Mouse (Mus musculus) frontal cortex, postnatal 10 days (tissue): ENCODE data around the gene Asic2.

Experiments
- DNase-seq, 2 experiments: peaks; one replicate each; pipeline ENCODE4 v3.0.0; 2022; ENCODE audit warnings: low spot score in 2 of 2, mixed read lengths in 1 of 2

Asic2 gene

GRCm38 (mm10) chr11:81110049-81110448 is 858.2 kb downstream of the Asic2 start:
- DNase-seq = no peak

GRCm38 (mm10) chr11:81106949-81107348 is 861.3 kb downstream of the Asic2 start:
- no peak for DNase-seq

- DNase-seq = no peak
Measured at GRCm38 (mm10) chr11:81100829-81101228, 867.4 kb downstream of the Asic2 start.

GRCm38 (mm10) chr11:81096011-81096410 is 872.2 kb downstream of the Asic2 start:
- peak; percentile 29 to 49 for DNase-seq

GRCm38 (mm10) chr11:81094581-81094980 is 873.7 kb downstream of the Asic2 start:
- DNase-seq = peak; percentile 20 to 29

- no peak for DNase-seq
Measured at GRCm38 (mm10) chr11:81092161-81092560, 876.1 kb downstream of the Asic2 start.

- no peak for DNase-seq
Measured at GRCm38 (mm10) chr11:81083822-81084221, 884.4 kb downstream of the Asic2 start.

- DNase-seq = no peak
Measured at GRCm38 (mm10) chr11:81080076-81080805, 888.0 kb downstream of the Asic2 start.

GRCm38 (mm10) chr11:81079237-81079636 is 889.0 kb downstream of the Asic2 start:
- DNase-seq = no peak

- DNase-seq = no peak
Measured at GRCm38 (mm10) chr11:81071836-81072235, 896.4 kb downstream of the Asic2 start.

- no peak for DNase-seq
Measured at GRCm38 (mm10) chr11:81065386-81065785, 902.9 kb downstream of the Asic2 start.

GRCm38 (mm10) chr11:81064006-81064405 is 904.3 kb downstream of the Asic2 start:
- no peak for DNase-seq

- no peak for DNase-seq
Measured at GRCm38 (mm10) chr11:81060077-81060476, 908.2 kb downstream of the Asic2 start.

GRCm38 (mm10) chr11:81059546-81059945 is 908.7 kb downstream of the Asic2 start:
- DNase-seq = no peak

- no peak for DNase-seq
Measured at GRCm38 (mm10) chr11:81057506-81057905, 910.8 kb downstream of the Asic2 start.

GRCm38 (mm10) chr11:81056776-81057175 is 911.5 kb downstream of the Asic2 start:
- DNase-seq = no peak

GRCm38 (mm10) chr11:81055446-81056145 is 912.7 kb downstream of the Asic2 start:
- DNase-seq = no peak

- DNase-seq = no peak
Measured at GRCm38 (mm10) chr11:81053826-81054225, 914.4 kb downstream of the Asic2 start.

- DNase-seq = no peak
Measured at GRCm38 (mm10) chr11:81041671-81042070, 926.6 kb downstream of the Asic2 start.

- no peak for DNase-seq
Measured at GRCm38 (mm10) chr11:81039976-81040375, 928.3 kb downstream of the Asic2 start.

GRCm38 (mm10) chr11:81032151-81032550 is 936.1 kb downstream of the Asic2 start:
- no peak for DNase-seq

GRCm38 (mm10) chr11:81014776-81015175 is 953.5 kb downstream of the Asic2 start:
- DNase-seq = no peak

- no peak for DNase-seq
Measured at GRCm38 (mm10) chr11:81013501-81013900, 954.8 kb downstream of the Asic2 start.
